Mouse (Mus musculus) thymus, adult 2 months (tissue): ENCODE measurements around the gene Zfpm1.

Source experiments
- CTCF ChIP-seq: fragments of 200-500 bp; IDR thresholded peaks from 2 replicates; pipeline ENCODE4 v1.5.1; 2012; ENCODE audit warnings: mild to moderate bottlenecking, control low read depth, low read length, moderate library complexity, borderline replicate concordance; ENCODE audit not compliant: control insufficient read depth, poor library complexity, insufficient read depth; ENCODE audit errors: extremely low read depth
- POLR2A ChIP-seq: fragments of 200-500 bp; IDR thresholded peaks from 2 replicates; pipeline ENCODE4 v1.6.1; 2012; ENCODE audit warnings: mild to moderate bottlenecking, low read length, control low read depth, moderate library complexity; ENCODE audit not compliant: control insufficient read depth, poor library complexity, insufficient read depth; ENCODE audit errors: extremely low read depth

- no peak for TF ChIP-seq CTCF
- no peak for TF ChIP-seq POLR2A
Observed at GRCm38 (mm10) chr8:122264243-122264642, 17.7 kb upstream of the Zfpm1 start.
